Mouse (Mus musculus) kidney, adult 9 months (tissue): ENCODE results near the gene Mxd3.

Experiments used
- DNase-seq: peaks from one replicate; pipeline ENCODE4 v3.0.0; 2022

Gene Mxd3

DNA sequence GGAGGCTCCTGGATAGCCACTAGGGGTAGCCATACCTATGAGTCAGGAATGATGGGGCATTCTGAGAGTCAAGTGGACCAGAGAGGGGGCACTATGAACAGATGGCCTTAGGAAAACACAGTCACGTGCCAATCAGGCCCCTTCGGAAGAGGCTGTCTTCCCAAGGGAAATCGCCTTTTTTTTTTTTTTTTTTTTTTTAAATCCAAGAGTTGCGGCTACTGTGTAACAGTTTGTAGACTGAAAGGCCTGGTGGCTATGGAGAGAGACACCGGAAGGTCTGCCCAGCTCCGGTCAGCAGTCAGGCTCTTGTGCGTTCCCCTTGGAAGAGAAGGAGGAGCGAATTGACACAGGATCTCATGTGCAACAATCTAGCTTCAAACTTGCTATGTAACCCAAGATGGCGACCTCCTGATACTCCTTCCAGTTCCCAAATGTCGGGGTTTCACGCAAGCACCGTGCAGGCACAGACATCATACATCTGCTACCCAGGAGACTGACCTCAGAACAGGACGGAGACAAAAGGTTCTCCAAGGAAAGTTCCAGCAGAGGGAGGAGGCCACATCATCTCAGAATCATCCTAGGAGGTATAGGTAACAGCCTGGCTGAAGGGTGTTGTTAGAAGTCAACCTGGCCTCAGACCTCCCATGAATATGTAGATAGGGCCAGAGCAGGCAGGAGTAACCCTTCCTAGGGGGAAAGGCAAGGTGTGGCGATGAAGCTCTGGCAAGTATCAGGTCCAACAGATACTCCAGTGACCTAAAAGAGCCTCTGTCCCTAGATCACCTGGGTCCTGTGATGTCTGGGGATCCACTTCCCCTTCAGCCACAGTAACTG is 1.2 kb upstream of the Mxd3 start:
- no peak for DNase-seq

DNA sequence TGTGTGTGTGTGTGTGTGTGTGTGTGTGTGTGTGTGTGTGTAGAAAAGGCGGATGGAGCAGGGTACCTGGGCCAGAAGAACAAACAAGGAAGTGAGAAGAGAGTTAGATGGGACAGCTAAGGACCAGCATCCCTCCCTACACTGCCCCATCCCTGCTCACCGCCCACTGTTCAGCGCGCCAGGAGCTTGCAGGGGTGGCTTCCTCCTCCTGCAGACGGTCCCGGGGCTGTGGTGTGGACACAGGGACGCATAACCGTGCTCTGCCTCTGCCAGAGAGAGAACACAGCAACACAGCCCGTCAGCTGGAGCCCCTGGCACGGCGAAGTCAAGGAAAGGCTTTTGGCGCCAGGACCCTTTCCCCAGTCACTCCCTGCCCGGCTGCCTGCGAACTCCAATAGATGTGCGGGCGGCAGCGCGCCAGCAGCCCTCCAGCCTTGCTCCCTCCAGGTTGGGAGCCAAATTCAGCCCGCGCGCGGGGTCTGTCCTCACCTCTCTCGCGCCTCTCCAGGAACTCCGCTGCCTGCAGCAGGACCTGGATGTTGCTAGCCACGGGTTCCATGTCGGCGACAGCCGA is 427 bp downstream of the Mxd3 start:
- DNase-seq, result peak; percentile 33

DNA sequence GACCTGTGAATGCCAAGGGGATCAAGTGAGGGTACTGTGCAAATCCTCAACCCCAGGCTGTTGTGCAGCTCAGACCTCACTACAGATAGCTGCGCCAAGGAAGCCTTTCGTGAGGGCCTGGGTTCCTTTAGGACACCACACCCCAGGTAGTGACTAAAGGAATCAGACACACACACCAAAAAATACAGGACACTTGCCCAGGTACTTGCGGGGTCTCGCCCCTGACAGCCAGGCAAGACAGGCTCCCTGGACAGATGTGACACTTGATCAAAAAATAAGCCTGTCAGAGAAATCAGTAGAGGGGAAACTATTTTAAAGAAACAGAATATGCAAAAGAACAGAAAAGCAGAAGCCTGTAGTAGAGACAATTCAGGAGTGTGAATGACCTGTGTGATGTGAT is 982 bp downstream of the Mxd3 start:
- no peak for DNase-seq

DNA sequence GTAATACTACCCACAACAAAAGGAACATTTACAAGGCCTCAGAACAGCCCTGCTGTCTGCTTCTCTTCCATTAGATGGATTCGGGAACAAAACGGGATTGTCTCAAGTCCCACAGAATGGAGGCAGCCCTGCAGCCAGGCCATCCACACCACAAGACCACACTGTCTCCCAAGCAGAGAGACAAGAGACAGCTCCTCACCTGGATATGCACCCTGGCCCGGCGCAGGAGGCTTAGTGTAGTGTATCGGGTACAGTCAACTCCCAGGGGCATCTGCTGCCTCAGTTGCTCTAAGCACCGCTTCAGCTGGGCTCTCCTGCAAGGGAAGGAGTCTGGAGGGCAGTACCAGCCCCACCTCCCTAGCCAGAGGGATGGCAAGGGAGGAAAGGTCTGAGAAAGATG is 1.5 kb downstream of the Mxd3 start:
- no peak for DNase-seq

DNA sequence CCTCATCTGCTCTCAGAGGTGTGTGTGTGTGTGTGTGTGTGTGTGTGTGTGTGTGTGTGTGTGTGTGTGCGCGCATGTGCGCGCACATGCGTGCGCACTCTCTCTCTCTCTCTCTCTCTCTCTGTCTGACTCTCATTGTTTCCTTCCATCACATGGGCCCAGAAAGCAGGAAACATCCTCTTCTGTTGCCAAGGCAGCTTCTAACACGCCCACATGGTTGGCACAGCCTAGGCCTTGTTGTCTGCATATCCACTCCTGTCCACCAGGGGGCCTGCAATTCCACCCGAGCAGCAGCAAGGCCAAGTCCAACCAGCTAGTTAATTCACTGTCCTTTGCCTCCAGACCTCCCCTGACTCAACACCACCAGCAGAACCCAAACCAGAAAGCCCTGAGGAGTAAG is 2.0 kb downstream of the Mxd3 start:
- peak; percentile 93 for DNase-seq

GRCm38 (mm10) chr13:55327169-55327568 is 2.5 kb downstream of the Mxd3 start:
- no peak for DNase-seq

DNA sequence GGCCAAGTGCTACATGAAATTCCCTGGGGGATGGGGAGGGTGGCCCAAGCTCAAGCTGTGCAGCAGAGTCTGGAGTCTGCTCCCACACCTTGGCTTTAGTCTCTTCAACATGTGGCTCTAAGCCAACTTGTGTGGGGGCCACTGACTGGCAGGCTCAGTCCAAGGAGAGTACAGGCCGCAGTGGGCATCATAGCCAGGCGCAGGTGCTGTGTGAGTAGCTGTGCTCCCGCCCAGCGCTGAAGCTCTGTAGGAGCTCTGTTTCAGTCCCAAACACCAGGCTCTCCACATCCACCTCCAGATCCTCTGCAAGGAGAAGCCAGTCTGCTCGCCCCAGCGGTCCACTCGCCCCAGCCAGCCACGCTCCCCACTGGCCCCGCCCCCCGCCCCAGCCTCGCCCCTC is 4.0 kb downstream of the Mxd3 start:
- no peak for DNase-seq

DNA sequence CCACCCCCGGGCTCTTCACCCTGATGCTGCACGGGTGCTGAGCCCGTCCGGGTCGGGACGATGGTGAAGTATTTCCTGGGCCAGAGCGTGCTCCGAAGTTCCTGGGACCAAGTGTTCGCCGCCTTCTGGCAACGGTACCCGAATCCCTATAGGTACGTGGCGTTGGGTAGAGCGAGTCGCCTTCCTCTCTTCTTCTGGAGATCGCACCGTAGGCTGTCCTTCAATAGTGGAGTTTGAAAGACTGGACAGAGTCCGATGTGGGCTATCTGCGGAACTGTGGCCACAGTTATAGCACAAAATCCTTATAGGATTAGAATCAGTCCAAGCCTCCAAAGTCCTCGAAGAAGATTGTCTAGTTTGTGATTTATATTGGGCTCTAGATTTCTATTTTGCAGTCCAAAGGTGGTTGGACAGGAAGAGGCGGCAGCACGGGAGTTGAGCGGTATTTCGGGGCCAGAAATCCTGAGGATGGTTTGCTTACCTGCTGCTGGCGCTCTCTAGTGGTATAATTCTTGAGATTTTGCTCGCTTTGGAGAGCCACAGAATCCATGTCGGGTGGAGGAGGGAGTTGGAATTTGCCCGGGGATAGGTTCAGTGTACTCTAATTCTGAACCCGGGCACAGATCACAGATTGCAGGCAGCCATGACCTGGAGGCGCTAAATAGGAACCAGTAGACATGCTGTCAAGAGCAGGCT is 7.3 kb downstream of the Mxd3 start:
- peak; percentile 92 for DNase-seq

GRCm38 (mm10) chr13:55321434-55322129 is 8.0 kb downstream of the Mxd3 start, which contains the start of gene Rab24:
Gene Rab24 (minus strand): TSS chr13:55321946.
- DNase-seq, result peak; percentile 89

GRCm38 (mm10) chr13:55319931-55320533 is 9.6 kb downstream of the Mxd3 start, which contains the start of gene Prelid1:
Gene Prelid1 (plus strand): TSS chr13:55320500.
- DNase-seq, result peak; percentile 37

DNA sequence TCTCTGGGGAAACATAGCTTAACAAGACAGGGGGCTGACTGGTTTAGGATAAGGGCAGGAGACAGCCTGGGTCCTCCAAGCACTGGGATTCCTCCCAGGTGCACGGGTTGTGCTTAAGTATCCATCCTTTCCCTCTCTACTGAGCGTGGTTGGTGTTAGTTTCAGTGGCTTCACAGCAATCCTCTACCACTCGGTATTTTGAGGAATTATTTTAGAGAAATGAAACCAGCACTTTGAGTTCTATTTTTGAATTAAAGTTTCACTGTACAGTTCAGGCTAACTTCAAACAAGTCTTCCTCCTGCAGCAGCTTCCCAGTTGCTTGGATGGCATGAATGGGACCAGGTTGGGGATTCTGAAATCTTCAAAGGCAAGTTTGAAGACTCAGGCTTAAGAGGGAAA is 11.3 kb downstream of the Mxd3 start:
- DNase-seq, result no peak

DNA sequence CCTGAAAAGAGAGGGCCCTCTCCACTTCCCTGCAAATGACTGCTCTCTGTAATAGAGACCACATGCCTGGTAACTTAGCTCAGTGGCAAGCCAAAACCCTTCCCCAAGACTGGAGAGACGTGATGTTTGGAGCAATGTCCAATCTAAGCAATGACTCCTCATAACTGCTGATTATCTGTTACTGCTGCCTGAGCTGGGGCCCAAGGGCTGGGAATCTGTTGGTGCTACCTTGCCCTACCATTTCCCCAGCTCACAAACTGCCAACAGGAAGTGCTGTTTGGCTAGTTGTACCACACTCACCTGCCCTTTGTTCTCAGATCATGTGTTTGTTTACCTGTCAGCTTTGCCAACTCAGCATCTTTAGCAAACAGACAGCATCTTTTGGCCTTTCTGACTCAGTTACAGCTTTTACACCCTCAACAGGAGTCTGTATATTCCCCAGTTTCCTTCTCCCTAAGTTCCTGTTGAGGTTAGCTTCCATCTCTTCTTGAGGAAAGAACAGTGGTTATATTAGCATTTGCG is 14.7 kb downstream of the Mxd3 start:
- no peak for DNase-seq

GRCm38 (mm10) chr13:55313051-55313450 is 16.6 kb downstream of the Mxd3 start:
- DNase-seq, result no peak

GRCm38 (mm10) chr13:55312028-55312630 is 17.5 kb downstream of the Mxd3 start:
- DNase-seq, result no peak

- no peak for DNase-seq
These were observed 28.7 kb downstream of the Mxd3 start for GRCm38 (mm10) chr13:55300913-55301312.

- no peak for DNase-seq
These were observed 32.9 kb downstream of the Mxd3 start for GRCm38 (mm10) chr13:55296760-55297159.

DNA sequence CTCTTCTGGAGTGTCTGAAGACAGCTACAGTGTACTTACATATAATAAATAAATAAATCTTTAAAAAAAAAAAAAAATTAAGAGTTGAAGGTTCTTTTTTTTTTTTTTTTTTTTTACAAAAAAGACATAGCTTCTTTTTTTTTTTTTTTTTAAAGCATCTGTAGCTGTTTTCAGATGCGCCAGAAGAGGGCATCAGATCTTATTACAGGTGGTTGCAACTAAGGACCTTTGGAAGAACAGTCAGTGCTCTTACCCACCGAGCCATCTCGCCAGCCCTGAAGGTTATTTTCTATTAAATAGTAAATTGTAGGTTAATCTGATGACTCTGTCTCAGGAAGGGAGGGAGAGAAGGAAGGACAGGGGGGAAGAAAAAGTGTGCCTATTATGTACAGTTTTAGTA is 40.8 kb downstream of the Mxd3 start:
- DNase-seq, result peak; percentile 34

DNA sequence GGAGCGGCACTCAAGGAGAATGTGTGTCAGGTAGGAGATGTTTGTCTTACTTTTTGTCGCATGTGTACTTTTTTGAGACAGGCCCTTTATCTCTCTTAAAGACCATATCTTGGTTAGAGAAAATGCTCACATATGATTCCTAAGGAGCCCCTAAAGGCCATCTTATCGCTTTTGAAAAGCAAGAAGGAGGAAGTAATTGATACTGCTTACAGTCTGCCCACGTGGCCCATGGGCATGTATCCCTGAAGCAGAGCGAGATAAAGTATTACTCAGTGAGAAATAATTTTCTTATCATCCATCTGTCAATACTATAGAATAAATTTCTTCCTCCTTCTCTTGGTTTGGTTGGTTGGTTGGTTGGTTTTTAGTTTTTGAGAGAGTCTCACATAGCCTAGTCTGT is 52.0 kb downstream of the Mxd3 start:
- no peak for DNase-seq

DNA sequence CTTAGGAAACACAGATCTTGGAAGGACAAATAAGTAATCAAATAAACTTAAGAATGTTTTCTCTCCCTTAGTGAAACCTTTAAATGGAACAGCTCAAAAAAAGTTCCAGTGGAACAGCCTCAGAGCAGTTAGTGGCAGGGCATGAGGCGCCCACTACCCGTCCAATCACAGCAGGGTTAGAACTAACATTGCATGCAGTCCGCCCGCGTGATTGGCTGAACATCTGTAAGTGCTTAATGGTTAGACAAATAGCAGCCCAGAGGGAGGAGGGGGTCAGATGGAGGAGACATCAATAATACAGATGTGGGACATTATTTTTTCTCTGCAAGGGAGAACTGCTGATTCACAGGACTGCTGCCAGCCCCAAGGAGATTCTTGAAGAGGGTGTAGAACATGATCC is 52.4 kb downstream of the Mxd3 start:
- no peak for DNase-seq
